ENCODE assay signal across 9 mouse cellular contexts in genomic region chr2:92391116-92391515, GRCm38 (mm10). TPM values are rescaled to one million over a fixed set of nuclear protein-coding genes. Genes with fewer than 3 reads are reported as not detected.
A peak's percentile ranks its signal among the peaks of the same experiment; 100 is the strongest.
DNase-seq lines count a peak whose midpoint lies in the region; ATAC-seq and TF ChIP-seq lines count a peak whose summit lies in the region.
"Had no signal": no experiment of that assay in that cellular context is flagged by ENCODE, and none has a peak within 500 bp of the region (broad histone marks: within the 10 kb centered on the region; RNA-seq: fewer than 3 reads in every experiment).

No protein-coding gene starts in this region.

- TF ChIP-seq CTCF in gastrocnemius, adult 2 months (IDR thresholded peaks at IDR 0.05), result no peak
- no peak for TF ChIP-seq CTCF in CH12.LX (conservative IDR thresholded peaks at IDR 0.05 in 1 of 2, IDR thresholded peaks at IDR 0.05 in 1 of 2; ENCODE audit: low read depth in 2 of 2, low read length in 2 of 2)
- no peak for TF ChIP-seq CTCF in cortical plate, adult 2 months (IDR thresholded peaks at IDR 0.05; ENCODE audit: extremely low read depth, insufficient read depth, low read length)

- H3K9ac ChIP-seq in CH12.LX (ENCODE audit: insufficient read depth, low read depth), result 0 out of 2 replicates have a peak overlapping the region, but pooled peaks have one; percentile 64
- no peak overlapping the region for H3K9ac ChIP-seq in limb, embryonic 13.5 days

- no peaks in the 10 kb centered on the region for H3K79me2 ChIP-seq in CH12.LX (replicated peaks; ENCODE audit: control insufficient read depth, extremely low read depth, insufficient read depth, poor library complexity, severe bottlenecking)

- TF ChIP-seq POLR2A in CH12.LX (IDR thresholded peaks at IDR 0.05; ENCODE audit: low read depth, low read length), result no peak
- TF ChIP-seq POLR2A in cortical plate, adult 2 months (IDR thresholded peaks at IDR 0.05; ENCODE audit: extremely low read depth, insufficient read depth, low read length), result no peak

- H3K4me3 ChIP-seq in gastrocnemius, adult 2 months, result peak overlapping the region; percentile 66; the same call in 1 of the 2 replicates
- H3K4me3 ChIP-seq in CH12.LX (replicated peaks in 1 of 3; ENCODE audit: low read depth in 2 of 3, low read length in 2 of 3, poor library complexity in 1 of 3), result peak overlapping the region in 1 of 3 experiments; percentile 62
- peak overlapping the region; percentile 37; the same call in 1 of the 2 replicates for H3K4me3 ChIP-seq in cortical plate, adult 2 months (ENCODE audit: insufficient read depth, low read length)
- H3K4me3 ChIP-seq in limb, embryonic 13.5 days, result no peak overlapping the region

- H3K9me3 ChIP-seq in CH12.LX (replicated peaks; ENCODE audit: low read length), result no peaks in the 10 kb centered on the region
- no peaks in the 10 kb centered on the region for H3K9me3 ChIP-seq in limb, embryonic 13.5 days

- peaks cover 15 to 44% of the 10 kb centered on the region in 2 experiments for H3K4me1 ChIP-seq in CH12.LX (ENCODE audit: control insufficient read depth in 1 of 2, insufficient read depth in 2 of 2)
- peaks cover 15% of the 10 kb centered on the region for H3K4me1 ChIP-seq in cortical plate, adult 2 months (ENCODE audit: control insufficient read depth, insufficient read depth, low read length)
- peaks cover 49% of the 10 kb centered on the region for H3K4me1 ChIP-seq in limb, embryonic 13.5 days

- WGBS in limb, embryonic 13.5 days, result 86% methylated on average over 8 of the region's 8 CpGs

- peak overlapping the region; percentile 76; the same call in 1 of the 2 replicates for H3K27ac ChIP-seq in gastrocnemius, adult 2 months
- no peak overlapping the region for H3K27ac ChIP-seq in CH12.LX (ENCODE audit: insufficient read depth, low read depth)
- peak overlapping the region; percentile 89 for H3K27ac ChIP-seq in cortical plate, adult 2 months (ENCODE audit: insufficient read depth, low read length)
- no peak overlapping the region for H3K27ac ChIP-seq in limb, embryonic 13.5 days

- no peak for DNase-seq in gastrocnemius, adult 2 months
- DNase-seq in gastrocnemius, postnatal 25 days, result no peak
- DNase-seq in CH12.LX (ENCODE audit: extremely low read depth), result no peak
- DNase-seq in thymus, postnatal 14 days, result no peak
- DNase-seq in adrenal gland, adult 8-10 months, result no peak
- DNase-seq: kidney, adult 8-10 months had no signal

- no peak for ATAC-seq in limb, embryonic 13.5 days (ENCODE audit: low FRiP score, low read depth)
- ATAC-seq in megakaryocyte, adult 5-6 weeks (ENCODE audit: poor library complexity, severe bottlenecking), result no peak

- peaks cover 11 to 45% of the 10 kb centered on the region in 2 experiments for H3K36me3 ChIP-seq in CH12.LX (replicated peaks in 1 of 2; ENCODE audit: control insufficient read depth in 1 of 2, insufficient read depth in 1 of 2, low read length in 1 of 2)
- peaks cover 13% of the 10 kb centered on the region for H3K36me3 ChIP-seq in limb, embryonic 13.5 days

- H3K27me3 ChIP-seq in CH12.LX (replicated peaks), result no peaks in the 10 kb centered on the region
- no peaks in the 10 kb centered on the region for H3K27me3 ChIP-seq in limb, embryonic 13.5 days

- TF ChIP-seq EP300 in CH12.LX (IDR thresholded peaks at IDR 0.05; ENCODE audit: low read length), result no peak

- intact Hi-C loops in gastrocnemius, adult 2 months (cut with DNase I), result no loop called here

- in situ Hi-C loops in CH12.LX (cut with MboI; ENCODE audit: low pct_ligation_motif_present, low pct_unique_long_range_greater_than_20kb, low sequenced_read_pairs), result no loop called here

- dilution Hi-C loops in CH12.LX (cut with MboI; ENCODE audit: extremely low pct_ligation_motif_present, extremely low pct_unique_long_range_greater_than_20kb, low sequenced_read_pairs), result no loop called here

- TF ChIP-seq RAD21 in CH12.LX (IDR thresholded peaks at IDR 0.05; ENCODE audit: low read depth, low read length), result no peak

- no peak overlapping the region for H3K4me2 ChIP-seq in CH12.LX (ENCODE audit: insufficient read depth, low read depth, poor library complexity, severe bottlenecking)
- H3K4me2 ChIP-seq in limb, embryonic 13.5 days (replicated peaks), result peak overlapping the region; percentile 73

TF ChIP-seq in CH12.LX, 34 proteins besides CTCF, POLR2A, EP300 and RAD21 (continues in another document):
- TF ChIP-seq NELFE (IDR thresholded peaks at IDR 0.05; ENCODE audit: low read depth, low read length), result no peak
- TF ChIP-seq TBP (conservative IDR thresholded peaks at IDR 0.05; ENCODE audit: low read depth, low read length), result no peak
- TF ChIP-seq SMC3 (IDR thresholded peaks at IDR 0.05; ENCODE audit: low read depth, low read length), result no peak
- no peak for TF ChIP-seq IRF4 (IDR thresholded peaks at IDR 0.05; ENCODE audit: low read depth, low read length)
- no peak for TF ChIP-seq MEF2A (IDR thresholded peaks at IDR 0.05; ENCODE audit: borderline replicate concordance, low read depth, low read length)
- no peak for TF ChIP-seq MAFK (IDR thresholded peaks at IDR 0.05; ENCODE audit: insufficient replicate concordance, low read length)
- TF ChIP-seq TCF12 (IDR thresholded peaks at IDR 0.05; ENCODE audit: low read depth, low read length), result no peak
- no peak for TF ChIP-seq E2F4 (IDR thresholded peaks at IDR 0.05; ENCODE audit: insufficient replicate concordance, low read depth, low read length)
- no peak for TF ChIP-seq UBTF (IDR thresholded peaks at IDR 0.05; ENCODE audit: low read depth, low read length)
- TF ChIP-seq CHD2 (IDR thresholded peaks at IDR 0.05; ENCODE audit: low read length), result no peak
- no peak for TF ChIP-seq ZNF384 (IDR thresholded peaks at IDR 0.05; ENCODE audit: low read depth, low read length)
- TF ChIP-seq MAX (IDR thresholded peaks at IDR 0.05; ENCODE audit: low read length), result no peak
- no peak for TF ChIP-seq NRF1 (IDR thresholded peaks at IDR 0.05; ENCODE audit: low read depth, low read length)
- no peak for TF ChIP-seq CHD1 (IDR thresholded peaks at IDR 0.05; ENCODE audit: low read depth, low read length)
- TF ChIP-seq RCOR1 (conservative IDR thresholded peaks at IDR 0.05; ENCODE audit: low read depth, low read length), result no peak

RNA-seq across cellular contexts. Expression of gene 1700029I15Rik, which starts 8.8 kb away (rescaled TPM):
- total RNA-seq in gastrocnemius, adult 2 months (2021), result 1 to 10 TPM in 1 of 2 experiments, under 1 TPM in 1; 0.69 to 1.1 TPM
- 1 to 10 TPM in 1 of 2 experiments, under 1 TPM in 1; 0.87 to 1.0 TPM for total RNA-seq in gastrocnemius, postnatal 25 days (2021)
- total RNA-seq in CH12.LX (2012; rRNA removed) (2.9 and 3.4 TPM in 2 replicates), CH12.LX (2014; rRNA removed) (0.39 and 0.67 TPM in 2 replicates)
- polyA plus RNA-seq in CH12.LX (2012; ENCODE audit: insufficient read length, low read depth), result 3.0 and 5.0 TPM in 2 replicates
- polyA plus RNA-seq in cortical plate, adult 2 months (2012; rRNA removed), result 4.2 and 4.4 TPM in 2 replicates
- 2.3 and 4.8 TPM in 2 replicates for polyA plus RNA-seq in limb, embryonic 13.5 days (2015; fragmentation: Nextera tagmentation; extraction: Ambion mirVana)
- total RNA-seq in megakaryocyte, adult 5-6 weeks (2015), result 2.6 and 3.5 TPM in 2 replicates
- 1.5 and 3.1 TPM in 2 replicates for total RNA-seq in megakaryocyte, adult 5-6 weeks (2017)
- 10 to 100 TPM in 2 of 4 experiments, 1 to 10 TPM in 2; 8.0 to 18.6 (median 10.3) TPM for total RNA-seq in adrenal gland, adult 8-10 months (2022)

RNA-seq across cellular contexts. Expression of gene Mapk8ip1, which starts 9.9 kb away (rescaled TPM):
- total RNA-seq in gastrocnemius, adult 2 months (2021), result 1 to 10 TPM; 3.0 to 3.9 TPM
- 1 to 10 TPM; 7.9 to 9.2 TPM for total RNA-seq in gastrocnemius, postnatal 25 days (2021)
- total RNA-seq in CH12.LX (2012; rRNA removed) (4.1 and 5.4 TPM in 2 replicates), CH12.LX (2014; rRNA removed) (5.0 and 5.5 TPM in 2 replicates)
- polyA plus RNA-seq in CH12.LX (2012; ENCODE audit: insufficient read length, low read depth), result 11.0 and 13.0 TPM in 2 replicates
- 320 and 321 TPM in 2 replicates for polyA plus RNA-seq in cortical plate, adult 2 months (2012; rRNA removed)
- polyA plus RNA-seq in limb, embryonic 13.5 days (2015; fragmentation: Nextera tagmentation; extraction: Ambion mirVana), result 27.6 and 28.9 TPM in 2 replicates
- total RNA-seq in megakaryocyte, adult 5-6 weeks (2015), result not detected in 2 replicates
- total RNA-seq in megakaryocyte, adult 5-6 weeks (2017), result 0.04 TPM in 1 of 2 replicates, not detected in the other
- total RNA-seq in adrenal gland, adult 8-10 months (2022), result 10 to 100 TPM; 34.6 to 43.3 (median 38.7) TPM

RNA-seq across cellular contexts. Expression of gene Large2, which starts 16.4 kb away (rescaled TPM):
- under 1 TPM in 1 of 2 experiments, not detected in 1; 0.64 TPM for total RNA-seq in gastrocnemius, adult 2 months (2021)
- under 1 TPM; 0.54 to 0.88 TPM for total RNA-seq in gastrocnemius, postnatal 25 days (2021)
- total RNA-seq in CH12.LX (2012; rRNA removed) (1.4 and 1.5 TPM in 2 replicates), CH12.LX (2014; rRNA removed) (0.19 TPM in 1 of 2 replicates, not detected in the other)
- 0.45 and 0.89 TPM in 2 replicates for polyA plus RNA-seq in CH12.LX (2012; ENCODE audit: insufficient read length, low read depth)
- 0.31 and 0.59 TPM in 2 replicates for polyA plus RNA-seq in cortical plate, adult 2 months (2012; rRNA removed)
- polyA plus RNA-seq in limb, embryonic 13.5 days (2015; fragmentation: Nextera tagmentation; extraction: Ambion mirVana), result 11.9 and 13.3 TPM in 2 replicates
- not detected in 2 replicates for total RNA-seq in megakaryocyte, adult 5-6 weeks (2015)
- not detected in 2 replicates for total RNA-seq in megakaryocyte, adult 5-6 weeks (2017)
- total RNA-seq in adrenal gland, adult 8-10 months (2022), result 1 to 10 TPM in 3 of 4 experiments, under 1 TPM in 1; 0.40 to 4.6 (median 2.1) TPM

RNA-seq across cellular contexts. Expression of gene Pex16, which starts 16.6 kb away (rescaled TPM):
- 10 to 100 TPM; 15.9 to 19.5 TPM for total RNA-seq in gastrocnemius, adult 2 months (2021)
- 10 to 100 TPM; 16.7 to 18.9 TPM for total RNA-seq in gastrocnemius, postnatal 25 days (2021)
- 35.1 and 44.0 TPM in 2 replicates for total RNA-seq in CH12.LX (2012; rRNA removed)
- 25.0 and 28.7 TPM in 2 replicates for total RNA-seq in CH12.LX (2014; rRNA removed)
- polyA plus RNA-seq in CH12.LX (2012; ENCODE audit: insufficient read length, low read depth), result 36.6 and 37.2 TPM in 2 replicates
- 45.5 and 50.3 TPM in 2 replicates for polyA plus RNA-seq in cortical plate, adult 2 months (2012; rRNA removed)
- polyA plus RNA-seq in limb, embryonic 13.5 days (2015; fragmentation: Nextera tagmentation; extraction: Ambion mirVana), result 18.6 and 20.6 TPM in 2 replicates
- total RNA-seq in megakaryocyte, adult 5-6 weeks (2015), result 13.8 and 18.1 TPM in 2 replicates
- total RNA-seq in megakaryocyte, adult 5-6 weeks (2017), result 7.4 and 17.4 TPM in 2 replicates
- 100 to 1,000 TPM in 2 of 4 experiments, 10 to 100 TPM in 2; 63.1 to 281 (median 138) TPM for total RNA-seq in adrenal gland, adult 8-10 months (2022)

RNA-seq across cellular contexts. Expression of gene Cry2, which starts 42.7 kb away (rescaled TPM):
- total RNA-seq in gastrocnemius, adult 2 months (2021), result 10 to 100 TPM; 12.5 to 26.8 TPM
- 10 to 100 TPM; 11.9 to 19.8 TPM for total RNA-seq in gastrocnemius, postnatal 25 days (2021)
- total RNA-seq in CH12.LX (2012; rRNA removed), result 8.8 and 12.7 TPM in 2 replicates
- total RNA-seq in CH12.LX (2014; rRNA removed), result 3.7 and 4.3 TPM in 2 replicates
- polyA plus RNA-seq in CH12.LX (2012; ENCODE audit: insufficient read length, low read depth), result 15.2 and 15.9 TPM in 2 replicates
- polyA plus RNA-seq in cortical plate, adult 2 months (2012; rRNA removed), result 99.9 and 108 TPM in 2 replicates
- polyA plus RNA-seq in limb, embryonic 13.5 days (2015; fragmentation: Nextera tagmentation; extraction: Ambion mirVana), result 31.0 and 34.9 TPM in 2 replicates
- 3.5 and 4.1 TPM in 2 replicates for total RNA-seq in megakaryocyte, adult 5-6 weeks (2015)
- total RNA-seq in megakaryocyte, adult 5-6 weeks (2017), result 3.2 and 4.3 TPM in 2 replicates
- 10 to 100 TPM; 44.0 to 57.9 (median 47.5) TPM for total RNA-seq in adrenal gland, adult 8-10 months (2022)

Comparison
In these comparisons a context has a peak if more than half of its experiments do, and no peak if none do; other contexts are left out.
1. H3K27ac ChIP-seq: peak in gastrocnemius, adult 2 months (single experiment) and cortical plate, adult 2 months (single experiment); none in CH12.LX (single experiment) and limb, embryonic 13.5 days (single experiment).